Mouse (Mus musculus) liver, embryonic 14.5 days (tissue): Measurements from ENCODE around the gene Ak1. TPM values are rescaled to one million over a fixed set of nuclear protein-coding genes. Genes with fewer than 3 reads are reported as not detected.
A peak's percentile ranks its signal among the peaks of the same experiment; 100 is the strongest.

ENCODE experiments used
- ATAC-seq: fragments of 200-750 bp; cut with Nextera tagmentation; 2 replicates; pipeline ENCODE4 v1.8.0; 2017; ENCODE audit warnings: moderate number of reproducible peaks, mild to moderate bottlenecking, moderate library complexity; ENCODE audit not compliant: insufficient read depth
- DNase-seq, 3 experiments: peaks; one replicate each; pipeline ENCODE4 v3.0.0-alpha.2; 2012 to 2013; ENCODE audit warnings: low read depth in 3 of 3, low spot score in 3 of 3
- H3K27ac ChIP-seq: fragments of 300-500 bp; sonication (generic); 2 replicates; pipeline ENCODE4 v1.5.1; 2014; ENCODE audit warnings: moderate library complexity, mild to moderate bottlenecking, control low read depth, inconsistent platforms
- H3K27me3 ChIP-seq: fragments of 300-500 bp; sonication (generic); 2 replicates; pipeline ENCODE4 v1.6.1; 2014; ENCODE audit warnings: mild to moderate bottlenecking, low read length, moderate library complexity; ENCODE audit not compliant: control insufficient read depth, insufficient read depth
- H3K36me3 ChIP-seq: fragments of 300-500 bp; sonication (generic); replicated peaks from 2 replicates; pipeline ENCODE4 v1.6.1; 2014; ENCODE audit warnings: low read depth; ENCODE audit not compliant: control insufficient read depth, insufficient read depth
- H3K4me1 ChIP-seq, 2 experiments: fragments of 200-500 bp in 1 of 2; fragments of 300-500 bp in 1 of 2; sonication (generic) in 1 of 2; replicated peaks; 2 replicates each; pipeline ENCODE4 v1.6.1; 2012 to 2014; ENCODE audit warnings: antibody characterized with exemption in 1 of 2, inconsistent platforms in 1 of 2, low read length in 1 of 2; ENCODE audit not compliant: control insufficient read depth in 2 of 2, insufficient read depth in 2 of 2
- H3K4me2 ChIP-seq: fragments of 300-500 bp; sonication (generic); 2 replicates; pipeline ENCODE4 v1.6.1; 2014; ENCODE audit warnings: low read depth, mild to moderate bottlenecking, control low read depth, moderate library complexity
- H3K4me3 ChIP-seq, 2 experiments: fragments of 200-500 bp in 1 of 2; fragments of 300-500 bp in 1 of 2; sonication (generic) in 1 of 2; 2 replicates each; pipeline ENCODE4 v1.5.1; 2012 to 2014; ENCODE audit warnings: low read depth in 2 of 2, low read length in 2 of 2, mild to moderate bottlenecking in 2 of 2, control low read depth in 1 of 2, inconsistent platforms in 1 of 2, moderate library complexity in 1 of 2; ENCODE audit not compliant: insufficient read depth in 1 of 2
- H3K9ac ChIP-seq: fragments of 300-500 bp; sonication (generic); replicated peaks from 2 replicates; pipeline ENCODE4 v1.6.1; 2014; ENCODE audit warnings: mild to moderate bottlenecking, control low read depth, moderate library complexity
- H3K9me3 ChIP-seq: fragments of 300-500 bp; sonication (generic); 2 replicates; pipeline ENCODE4 v1.6.1; 2016; ENCODE audit warnings: low read length, mixed read lengths; ENCODE audit not compliant: control insufficient read depth
- CTCF ChIP-seq: IDR thresholded peaks from 2 replicates; pipeline ENCODE4 v1.5.1; 2016; ENCODE audit warnings: antibody characterized with exemption, low read depth, control low read depth
- EP300 ChIP-seq: IDR thresholded peaks from 2 replicates; pipeline ENCODE4 v1.6.1; 2016; ENCODE audit warnings: antibody characterized with exemption, low read depth
- WGBS: fragments of 180-500 bp; shearing (Covaris S2); extraction: QIAGEN DNeasy Blood & Tissue Kit; methylation state at CpG from one replicate; pipeline ENCODE4 v1.1.7; 2014; ENCODE audit not compliant: insufficient replicate concordance; 5-methylcytosine and 5-hydroxymethylcytosine counted together
- polyA plus RNA-seq, 2 experiments: library from polyadenylated mRNA; depleted of rRNA in 1 of 2; stranded (reverse) in 1 of 2; unstranded in 1 of 2; fragments of >200 nt; fragmentation: Nextera tagmentation in 1 of 2; extraction: Ambion mirVana in 1 of 2; gene quantifications; 2 replicates each; pipeline versions ENCODE4 v1.2.1 to v1.2.3; 2012 to 2014

The Ak1 gene
- polyA plus RNA-seq, 2 experiments, result 0.37 to 0.44 TPM

GRCm38 (mm10) chr2:32668176-32668575 is 46.6 kb downstream of the Ak1 start:
- no peak for TF ChIP-seq EP300
- TF ChIP-seq CTCF, result no peak
- Histone ChIP-seq H3K27ac (no peak overlapping the region), H3K9ac (no peak overlapping the region), H3K4me1 (peaks cover 2 to 19% of the 10 kb centered on the region in 2 experiments), H3K4me2 (no peak overlapping the region), H3K9me3 (no peaks in the 10 kb centered on the region), H3K4me3 (no peak overlapping the region), H3K36me3 (no peaks in the 10 kb centered on the region), H3K27me3 (no peaks in the 10 kb centered on the region)
- 82% methylated on average over 7 of the region's 7 CpGs for WGBS
- DNase-seq (no peak), ATAC-seq (no peak)

GRCm38 (mm10) chr2:32669876-32670275 is 48.3 kb downstream of the Ak1 start:
- Histone ChIP-seq H3K4me2 (no peak overlapping the region), H3K4me1 (peaks cover 6 to 24% of the 10 kb centered on the region in 2 experiments), H3K4me3 (no peak overlapping the region), H3K9ac (no peak overlapping the region), H3K27me3 (no peaks in the 10 kb centered on the region), H3K9me3 (no peaks in the 10 kb centered on the region), H3K27ac (no peak overlapping the region), H3K36me3 (no peaks in the 10 kb centered on the region)
- TF ChIP-seq EP300 (peak; percentile 25; the same call in 1 of the 2 replicates), CTCF (no peak)
- 18% methylated on average over 3 of the region's 3 CpGs for WGBS
- ATAC-seq (peak; percentile 69), DNase-seq (no peak)

- Histone ChIP-seq H3K27ac (no peak overlapping the region), H3K9me3 (no peaks in the 10 kb centered on the region), H3K4me3 (no peak overlapping the region), H3K27me3 (no peaks in the 10 kb centered on the region), H3K36me3 (no peaks in the 10 kb centered on the region), H3K4me2 (no peak overlapping the region), H3K4me1 (peaks cover 6 to 21% of the 10 kb centered on the region in 2 experiments), H3K9ac (no peak overlapping the region)
- no peak for DNase-seq
- TF ChIP-seq CTCF (no peak), EP300 (no peak)
- ATAC-seq, result no peak
- 76% methylated on average over 9 of the region's 9 CpGs for WGBS
Measured at GRCm38 (mm10) chr2:32671147-32671546, 49.6 kb downstream of the Ak1 start.

- WGBS, result 69% methylated on average over 9 of the region's 9 CpGs
- Histone ChIP-seq H3K9ac (no peak overlapping the region), H3K36me3 (no peaks in the 10 kb centered on the region), H3K4me2 (no peak overlapping the region), H3K4me1 (peaks cover 6 to 21% of the 10 kb centered on the region in 2 experiments), H3K27ac (no peak overlapping the region), H3K4me3 (no peak overlapping the region), H3K9me3 (no peaks in the 10 kb centered on the region), H3K27me3 (no peaks in the 10 kb centered on the region)
- TF ChIP-seq CTCF (no peak), EP300 (no peak)
- no peak for ATAC-seq
- DNase-seq, result no peak
Measured at GRCm38 (mm10) chr2:32671907-32672595, 50.5 kb downstream of the Ak1 start.

GRCm38 (mm10) chr2:32673176-32673917 is 51.8 kb downstream of the Ak1 start:
- WGBS, result 51% methylated on average over 16 of the region's 16 CpGs
- no peak overlapping the region for H3K4me3 ChIP-seq
- no peak overlapping the region for H3K9ac ChIP-seq
- no peak for TF ChIP-seq CTCF
- H3K4me1 ChIP-seq, result peaks cover 6 to 21% of the 10 kb centered on the region in 2 experiments
- ATAC-seq (peak; percentile 59; the same call in 1 of the 2 replicates), DNase-seq (no peak)
- no peak overlapping the region for H3K27ac ChIP-seq
- no peaks in the 10 kb centered on the region for H3K36me3 ChIP-seq
- no peaks in the 10 kb centered on the region for H3K9me3 ChIP-seq
- H3K27me3 ChIP-seq, result no peaks in the 10 kb centered on the region
- H3K4me2 ChIP-seq, result no peak overlapping the region
